Mouse (Mus musculus) CH12.LX (cell line): ENCODE measurements around the gene Cox8a. TPM values are rescaled to one million over a fixed set of nuclear protein-coding genes. Genes with fewer than 3 reads are reported as not detected.

Experiments
- DNase-seq: peaks from one replicate; pipeline ENCODE4 v3.0.0-alpha.2; 2013; ENCODE audit errors: extremely low read depth
- H3K27ac ChIP-seq: 2 replicates; pipeline ENCODE4 v1.5.1; 2012; ENCODE audit warnings: low read depth, mild to moderate bottlenecking, control low read depth, moderate library complexity; ENCODE audit not compliant: insufficient read depth
- H3K27me3 ChIP-seq: replicated peaks from 2 replicates; pipeline ENCODE3; 2012; ENCODE audit warnings: inconsistent platforms
- H3K36me3 ChIP-seq, 2 experiments: replicated peaks in 1 of 2; 2 replicates each; pipeline versions ENCODE3 to v1.6.1; 2012; ENCODE audit warnings: inconsistent platforms in 1 of 2, low read length in 1 of 2, mild to moderate bottlenecking in 1 of 2, mixed read lengths in 1 of 2, moderate library complexity in 1 of 2; ENCODE audit not compliant: control insufficient read depth in 1 of 2, insufficient read depth in 1 of 2
- H3K4me1 ChIP-seq, 2 experiments: 2 replicates each; pipeline ENCODE4 v1.6.1; 2012; ENCODE audit warnings: inconsistent platforms in 1 of 2, moderate library complexity in 1 of 2; ENCODE audit not compliant: insufficient read depth in 2 of 2, control insufficient read depth in 1 of 2
- H3K4me2 ChIP-seq: 2 replicates; pipeline ENCODE4 v1.6.1; 2012; ENCODE audit warnings: low read depth, mild to moderate bottlenecking, control low read depth; ENCODE audit not compliant: poor library complexity, insufficient read depth, severe bottlenecking
- H3K4me3 ChIP-seq, 3 experiments: fragments of 150-350 bp in 1 of 3; sonication (generic) in 1 of 3; replicated peaks in 1 of 3; 2 replicates each; pipeline versions ENCODE3 to v1.5.1; 2011 to 2012; ENCODE audit warnings: low read depth in 2 of 3, low read length in 2 of 3, mild to moderate bottlenecking in 2 of 3, moderate library complexity in 2 of 3, control low read depth in 1 of 3, improper control_type of control experiment in 1 of 3, inconsistent platforms in 1 of 3, mixed read lengths in 1 of 3; ENCODE audit not compliant: poor library complexity in 1 of 3
- H3K79me2 ChIP-seq: replicated peaks from 2 replicates; pipeline ENCODE4 v1.6.1; 2012; ENCODE audit warnings: mild to moderate bottlenecking, moderate library complexity; ENCODE audit not compliant: control insufficient read depth, poor library complexity, insufficient read depth, severe bottlenecking; ENCODE audit errors: extremely low read depth
- H3K9ac ChIP-seq: 2 replicates; pipeline ENCODE4 v1.6.1; 2012; ENCODE audit warnings: low read depth, mild to moderate bottlenecking, control low read depth, moderate library complexity; ENCODE audit not compliant: insufficient read depth
- H3K9me3 ChIP-seq: replicated peaks from 2 replicates; pipeline ENCODE3; 2012; ENCODE audit warnings: low read length, inconsistent platforms, mixed read lengths
- BHLHE40 ChIP-seq: IDR thresholded peaks from 2 replicates; pipeline ENCODE4 v1.6.1; 2011; ENCODE audit warnings: mild to moderate bottlenecking, low read depth, low read length, improper control_type of control experiment
- CTCF ChIP-seq, 2 experiments: IDR thresholded peaks in 1 of 2; conservative IDR thresholded peaks in 1 of 2; 2 replicates each; pipeline ENCODE4 v1.5.1; 2011 to 2012; ENCODE audit warnings: low read depth in 2 of 2, low read length in 2 of 2, improper control_type of control experiment in 1 of 2, inconsistent platforms in 1 of 2, mild to moderate bottlenecking in 1 of 2, moderate library complexity in 1 of 2
- EP300 ChIP-seq: IDR thresholded peaks from 2 replicates; pipeline ENCODE4 v1.6.1; 2011; ENCODE audit warnings: low read length, improper control_type of control experiment
- ETS1 ChIP-seq: conservative IDR thresholded peaks from 2 replicates; pipeline ENCODE4 v1.6.1; 2012; ENCODE audit warnings: low read depth, mild to moderate bottlenecking, inconsistent platforms, low read length, improper control_type of control experiment, moderate library complexity
- HCFC1 ChIP-seq: IDR thresholded peaks from 2 replicates; pipeline ENCODE4 v1.6.1; 2012; ENCODE audit warnings: low read depth, mild to moderate bottlenecking, inconsistent platforms, low read length, improper control_type of control experiment
- MAX ChIP-seq: IDR thresholded peaks from 2 replicates; pipeline ENCODE4 v1.6.1; 2011; ENCODE audit warnings: low read length, improper control_type of control experiment
- MEF2A ChIP-seq: IDR thresholded peaks from 2 replicates; pipeline ENCODE4 v1.6.1; 2014; ENCODE audit warnings: low read depth, mild to moderate bottlenecking, inconsistent platforms, low read length, improper control_type of control experiment, borderline replicate concordance
- NELFE ChIP-seq: IDR thresholded peaks from 2 replicates; pipeline ENCODE4 v1.6.1; 2011; ENCODE audit warnings: low read depth, low read length, improper control_type of control experiment
- RCOR1 ChIP-seq: conservative IDR thresholded peaks from 2 replicates; pipeline ENCODE4 v1.6.1; 2012; ENCODE audit warnings: low read depth, mild to moderate bottlenecking, inconsistent platforms, low read length, improper control_type of control experiment
- TBP ChIP-seq: conservative IDR thresholded peaks from 2 replicates; pipeline ENCODE4 v1.6.1; 2011; ENCODE audit warnings: low read depth, low read length, improper control_type of control experiment
- TCF12 ChIP-seq: IDR thresholded peaks from 2 replicates; pipeline ENCODE4 v1.6.1; 2014; ENCODE audit warnings: low read depth, mild to moderate bottlenecking, inconsistent platforms, low read length, improper control_type of control experiment
- ZC3H11A ChIP-seq: IDR thresholded peaks from 2 replicates; pipeline ENCODE4 v1.6.1; 2012; ENCODE audit warnings: low read depth, mild to moderate bottlenecking, inconsistent platforms, low read length, improper control_type of control experiment
- ZKSCAN1 ChIP-seq: IDR thresholded peaks from 2 replicates; pipeline ENCODE4 v1.6.1; 2012; ENCODE audit warnings: low read depth, inconsistent platforms, low read length, improper control_type of control experiment, borderline replicate concordance
- ZMIZ1 ChIP-seq: IDR thresholded peaks from 2 replicates; pipeline ENCODE4 v1.6.1; 2012; ENCODE audit warnings: low read depth, mild to moderate bottlenecking, inconsistent platforms, low read length, improper control_type of control experiment
- dilution Hi-C: fragments of 300-500 bp; cut with MboI; formaldehyde crosslinking; loops from 2 replicates; pipeline ENCODE4 v1.14.3; 2020; ENCODE audit warnings: low sequenced_read_pairs; ENCODE audit not compliant: extremely low pct_unique_long_range_greater_than_20kb, extremely low pct_ligation_motif_present
- in situ Hi-C: fragments of 300-500 bp; cut with MboI; formaldehyde crosslinking; loops from 3 replicates; pipeline ENCODE4 v1.14.3; 2019; ENCODE audit warnings: low sequenced_read_pairs, low pct_ligation_motif_present, low pct_unique_long_range_greater_than_20kb, mixed read lengths
- polyA plus RNA-seq: library from polyadenylated mRNA; unstranded; fragments of >175 nt; gene quantifications from 2 replicates; pipeline ENCODE4 v1.2.1, GENCODE M21; 2012; ENCODE audit warnings: low read depth; ENCODE audit not compliant: insufficient read length
- total RNA-seq, 2 experiments: library from RNA; depleted of rRNA; stranded (reverse); fragments of 300-350 nt in 1 of 2; fragments of >200 nt in 1 of 2; gene quantifications; 2 replicates each; pipeline ENCODE4 v1.2.3; 2012 to 2014

The Cox8a gene
- total and polyA plus RNA-seq, 3 experiments, result 326 to 896 (median 822) TPM

DNA sequence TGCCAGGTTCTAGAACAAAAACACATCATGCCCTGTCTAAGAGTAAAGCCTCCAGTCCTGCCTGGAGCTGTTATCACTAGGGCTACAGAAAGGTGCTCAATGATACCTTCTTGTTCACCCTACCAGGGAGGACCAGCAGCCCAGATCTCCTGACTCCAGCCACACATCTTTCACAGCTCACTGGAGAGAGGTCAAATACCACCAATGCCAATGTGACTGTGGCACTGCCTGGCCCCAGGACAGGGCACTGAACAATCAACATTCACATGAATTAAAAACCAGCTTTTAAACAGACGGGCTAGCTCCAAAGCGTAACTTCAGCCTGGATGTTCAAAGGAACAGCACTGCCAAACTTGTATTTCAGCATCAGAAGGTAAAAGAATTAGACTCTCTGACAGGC lies 18.6 kb upstream of the Cox8a start:
- TF ChIP-seq TBP (no peak), BHLHE40 (no peak), MAX (no peak), MEF2A (no peak), CTCF (conservative IDR thresholded peaks at IDR 0.05 in 1 of 2, IDR thresholded peaks at IDR 0.05 in 1 of 2; ENCODE audit: low read depth in 2 of 2, low read length in 2 of 2) (no peak), ZC3H11A (no peak), RCOR1 (no peak), HCFC1 (no peak), ZKSCAN1 (no peak), EP300 (no peak), NELFE (no peak), ETS1 (no peak)
- TF ChIP-seq, all 38 proteins: peak for 0
- Histone ChIP-seq H3K36me3 (peaks cover 23 to 68% of the 10 kb centered on the region in 2 experiments), H3K27me3 (no peaks in the 10 kb centered on the region), H3K4me2 (no peak overlapping the region), H3K9me3 (no peaks in the 10 kb centered on the region), H3K27ac (no peak overlapping the region), H3K4me3 (no peak overlapping the region), H3K79me2 (peaks cover 33% of the 10 kb centered on the region), H3K9ac (no peak overlapping the region), H3K4me1 (peaks cover 21 to 55% of the 10 kb centered on the region in 2 experiments)
- in situ Hi-C loops (no loop called here), dilution Hi-C loops (no loop called here)
- no peak for DNase-seq

DNA sequence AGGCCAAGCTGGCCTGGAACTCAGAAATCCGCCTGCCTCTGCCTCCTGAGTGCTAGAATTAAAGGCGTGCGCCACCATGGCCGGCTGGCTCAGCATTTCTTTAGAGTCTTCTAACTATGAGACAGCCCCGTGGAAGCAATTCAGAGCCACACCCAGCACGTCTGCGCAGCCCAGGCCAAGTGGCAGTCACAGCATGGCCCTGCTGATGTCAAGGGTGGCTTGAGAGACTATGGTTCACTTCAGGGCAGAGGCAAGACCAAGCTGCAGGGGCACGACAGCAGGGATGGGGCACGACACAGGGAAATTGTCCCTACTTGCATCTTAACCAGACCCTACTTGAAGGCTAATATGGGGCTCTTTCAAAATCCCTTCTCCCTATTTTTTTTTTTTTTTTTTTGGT lies 18.0 kb upstream of the Cox8a start:
- TF ChIP-seq TCF12, result no peak
- TF ChIP-seq ZMIZ1, result no peak
- no peak for DNase-seq
- Histone ChIP-seq H3K27me3 (no peaks in the 10 kb centered on the region), H3K9me3 (no peaks in the 10 kb centered on the region), H3K79me2 (peaks cover 32% of the 10 kb centered on the region), H3K27ac (no peak overlapping the region), H3K4me3 (no peak overlapping the region), H3K36me3 (peaks cover 27 to 74% of the 10 kb centered on the region in 2 experiments), H3K9ac (no peak overlapping the region), H3K4me2 (no peak overlapping the region), H3K4me1 (peaks cover 21 to 55% of the 10 kb centered on the region in 2 experiments)
- dilution Hi-C loops (no loop called here), in situ Hi-C loops (no loop called here)
